Mouse (Mus musculus) megakaryocyte, embryonic 14.5 days (primary cell): Measurements from ENCODE around the gene Nploc4.

ENCODE experiments used
- FLI1 ChIP-seq: IDR thresholded peaks from 2 replicates; pipeline ENCODE4 v1.6.1; 2012; ENCODE audit warnings: low read length, inconsistent platforms, mixed read lengths
- GATA1 ChIP-seq: IDR thresholded peaks from 3 replicates; pipeline ENCODE4 v1.6.1; 2012; ENCODE audit warnings: mixed read lengths, low read length, inconsistent platforms, borderline replicate concordance

DNA sequence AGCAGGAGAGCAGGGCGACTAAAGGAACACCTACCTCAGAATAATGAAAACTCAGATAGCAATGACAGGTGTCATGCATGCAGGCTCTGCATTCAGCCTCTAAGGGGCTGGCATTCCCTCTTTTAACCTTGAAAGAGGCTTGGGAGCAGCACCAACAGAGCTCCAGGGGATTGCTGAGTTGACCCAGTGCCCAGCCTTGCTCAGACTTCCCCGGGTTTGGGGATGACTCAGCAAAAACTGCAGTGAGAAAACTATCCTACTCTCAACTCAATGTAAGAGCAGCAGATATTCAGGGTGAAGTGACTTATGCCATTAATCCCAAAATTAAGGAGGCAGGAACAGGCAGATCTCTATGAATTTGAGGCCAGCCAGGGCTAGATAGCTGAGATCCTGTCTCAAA, 50.4 kb downstream of the Nploc4 start:
- TF ChIP-seq GATA1 = no peak
- TF ChIP-seq FLI1 = no peak
